Mouse (Mus musculus) embryo, embryonic 9.5 days (tissue): ENCODE results near the gene Pou5f2.

ENCODE experiments used
- DNase-seq: peaks from one replicate; pipeline ENCODE4 v3.0.0-alpha.2; 2017; ENCODE audit errors: extremely low spot score

The Pou5f2 gene

GRCm38 (mm10) chr13:78024683-78025294 lies at the start of gene Pou5f2:
Gene Pou5f2 (plus strand): TSS chr13:78024902.
- peak; percentile 34 for DNase-seq

- DNase-seq, result no peak
Observed at GRCm38 (mm10) chr13:77976248-77976647, 48.5 kb upstream of the Pou5f2 start.

- no peak for DNase-seq
Observed at GRCm38 (mm10) chr13:77977121-77977520, 47.6 kb upstream of the Pou5f2 start.

GRCm38 (mm10) chr13:77982105-77982851 lies 42.4 kb upstream of the Pou5f2 start:
- DNase-seq, result peak; percentile 40

- no peak for DNase-seq
Observed at GRCm38 (mm10) chr13:77982852-77983202, 41.9 kb upstream of the Pou5f2 start.

- DNase-seq, result peak; percentile 17
Observed at GRCm38 (mm10) chr13:77991189-77991886, 33.4 kb upstream of the Pou5f2 start.

GRCm38 (mm10) chr13:78004649-78005048 lies 20.1 kb upstream of the Pou5f2 start:
- DNase-seq, result no peak

- DNase-seq, result peak; percentile 14
Observed at GRCm38 (mm10) chr13:78005344-78005743, 19.4 kb upstream of the Pou5f2 start.

GRCm38 (mm10) chr13:78010176-78010575 lies 14.5 kb upstream of the Pou5f2 start:
- no peak for DNase-seq

- no peak for DNase-seq
Observed at GRCm38 (mm10) chr13:78032821-78033220, 8.1 kb downstream of the Pou5f2 start.

GRCm38 (mm10) chr13:78037203-78037602 lies 12.5 kb downstream of the Pou5f2 start:
- no peak for DNase-seq

GRCm38 (mm10) chr13:78043203-78043602 lies 18.5 kb downstream of the Pou5f2 start:
- DNase-seq, result no peak

- DNase-seq, result no peak
Observed at GRCm38 (mm10) chr13:78045116-78045515, 20.4 kb downstream of the Pou5f2 start.
